Mouse (Mus musculus): Measurements from ENCODE around the gene Pla2g1b. TPM values are rescaled to one million over a fixed set of nuclear protein-coding genes. Genes with fewer than 3 reads are reported as not detected.
"Not testable (repeated sequence)": the region's sequence is repeated elsewhere in the genome, so short reads cannot be mapped to it uniquely, and the experiment has no call there.

The Pla2g1b gene
- polyA plus RNA-seq, 1 experiment, result not detected

- Histone ChIP-seq H3K36me3 (replicated peaks; ENCODE audit: low read length) (peaks cover 33% of the 10 kb centered on the region), H3K4me1 (peaks cover 89% of the 10 kb centered on the region), H3K9me3 (no peaks in the 10 kb centered on the region), H3K27me3 (replicated peaks) (no peaks in the 10 kb centered on the region), H3K4me3 (replicated peaks) (no peak overlapping the region)
- TF ChIP-seq FLI1 (IDR thresholded peaks at IDR 0.05; ENCODE audit: low read length) (no peak), GATA1 (IDR thresholded peaks at IDR 0.05; ENCODE audit: borderline replicate concordance, low read length) (no peak)
Measured at GRCm38 (mm10) chr5:115513246-115513645, 47.2 kb downstream of the Pla2g1b start.

- no peaks in the 10 kb centered on the region for H3K9me3 ChIP-seq
- peaks cover 84% of the 10 kb centered on the region for H3K4me1 ChIP-seq
- peaks cover 33% of the 10 kb centered on the region for H3K36me3 ChIP-seq (replicated peaks; ENCODE audit: low read length)
- H3K4me3 ChIP-seq (replicated peaks), result no peak overlapping the region
- TF ChIP-seq FLI1 (IDR thresholded peaks at IDR 0.05; ENCODE audit: low read length), result no peak
- TF ChIP-seq GATA1 (IDR thresholded peaks at IDR 0.05; ENCODE audit: borderline replicate concordance, low read length), result no peak
- H3K27me3 ChIP-seq (replicated peaks), result no peaks in the 10 kb centered on the region
Measured at GRCm38 (mm10) chr5:115513721-115514120, 47.7 kb downstream of the Pla2g1b start.

DNA sequence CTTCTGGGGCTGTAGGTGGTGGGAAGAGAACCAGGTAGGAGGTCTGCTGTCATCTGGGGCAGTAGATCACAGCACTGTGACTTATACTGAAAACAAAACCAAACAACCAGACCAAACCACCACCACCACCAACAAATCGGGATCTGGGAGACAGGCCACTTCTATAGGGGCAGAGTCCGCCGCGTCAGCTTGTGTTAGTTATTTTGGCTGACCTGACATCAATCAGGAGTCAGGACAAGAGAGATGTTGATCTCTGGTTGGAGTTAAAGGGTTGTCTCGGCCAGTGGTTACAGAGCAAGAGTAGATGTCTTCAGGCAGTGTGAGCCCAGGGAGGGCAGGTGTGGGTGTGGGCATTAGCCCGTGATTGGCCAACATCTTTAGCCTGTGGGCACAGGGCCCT is 48.3 kb downstream of the Pla2g1b start:
- Histone ChIP-seq H3K4me3 (replicated peaks) (no peak overlapping the region), H3K36me3 (replicated peaks; ENCODE audit: low read length) (peaks cover 38% of the 10 kb centered on the region), H3K4me1 (peaks cover 83% of the 10 kb centered on the region), H3K9me3 (no peaks in the 10 kb centered on the region), H3K27me3 (replicated peaks) (no peaks in the 10 kb centered on the region)
- TF ChIP-seq GATA1 (IDR thresholded peaks at IDR 0.05; ENCODE audit: borderline replicate concordance, low read length) (no peak), FLI1 (IDR thresholded peaks at IDR 0.05; ENCODE audit: low read length) (no peak)

DNA sequence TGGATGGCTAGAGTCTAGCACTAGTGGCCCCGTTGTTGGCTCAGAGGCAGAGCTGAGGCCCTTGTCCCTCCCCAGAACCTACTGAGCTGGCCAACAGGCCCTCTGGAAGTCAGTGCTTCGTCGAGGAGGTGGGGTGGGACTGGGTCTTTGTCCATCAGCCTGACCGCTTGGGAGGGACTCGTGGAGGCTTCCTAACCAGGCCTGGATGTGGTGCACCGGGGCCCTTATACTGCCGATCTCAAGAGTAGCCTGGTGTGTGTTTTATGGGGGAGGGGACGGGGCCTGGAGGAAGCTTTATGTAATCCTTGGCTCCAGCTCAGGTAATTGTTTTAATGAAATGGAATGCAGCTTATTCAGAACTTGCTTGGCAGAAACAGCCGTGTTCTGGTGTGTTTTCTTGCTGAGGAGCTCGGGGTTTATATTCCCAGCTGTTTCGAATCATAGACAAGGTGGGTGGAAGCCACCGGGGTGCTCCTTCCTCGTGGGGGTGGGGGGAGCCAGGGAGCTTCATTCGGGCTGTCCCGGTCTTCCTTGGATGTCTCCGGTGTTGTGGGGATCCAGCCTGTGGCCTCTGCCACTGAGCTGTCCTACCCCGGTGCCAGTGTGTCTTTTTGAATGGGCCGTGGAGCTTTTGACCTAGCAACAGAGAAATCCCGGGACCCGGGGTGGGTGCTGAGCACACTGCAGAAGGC is 49.0 kb downstream of the Pla2g1b start:
- TF ChIP-seq FLI1 (IDR thresholded peaks at IDR 0.05; ENCODE audit: low read length) (no peak), GATA1 (IDR thresholded peaks at IDR 0.05; ENCODE audit: borderline replicate concordance, low read length) (no peak)
- Histone ChIP-seq H3K36me3 (replicated peaks; ENCODE audit: low read length) (peaks cover 39% of the 10 kb centered on the region), H3K4me1 (peaks cover 81% of the 10 kb centered on the region)

GRCm38 (mm10) chr5:115516081-115516907 is 50.2 kb downstream of the Pla2g1b start:
- Histone ChIP-seq H3K9me3 (no peaks in the 10 kb centered on the region), H3K4me3 (replicated peaks) (peak overlapping the region; percentile 92), H3K36me3 (replicated peaks; ENCODE audit: low read length) (peaks cover 39% of the 10 kb centered on the region), H3K4me1 (peaks cover 82% of the 10 kb centered on the region), H3K27me3 (replicated peaks) (no peaks in the 10 kb centered on the region)
- TF ChIP-seq FLI1 (IDR thresholded peaks at IDR 0.05; ENCODE audit: low read length) (no peak), GATA1 (IDR thresholded peaks at IDR 0.05; ENCODE audit: borderline replicate concordance, low read length) (no peak)

More for the DNA sequence above, 49.0 kb downstream of the Pla2g1b start:
- Histone ChIP-seq H3K9me3 (no peaks in the 10 kb centered on the region), H3K27me3 (replicated peaks) (no peaks in the 10 kb centered on the region), H3K4me3 (replicated peaks) (no peak overlapping the region)

DNA sequence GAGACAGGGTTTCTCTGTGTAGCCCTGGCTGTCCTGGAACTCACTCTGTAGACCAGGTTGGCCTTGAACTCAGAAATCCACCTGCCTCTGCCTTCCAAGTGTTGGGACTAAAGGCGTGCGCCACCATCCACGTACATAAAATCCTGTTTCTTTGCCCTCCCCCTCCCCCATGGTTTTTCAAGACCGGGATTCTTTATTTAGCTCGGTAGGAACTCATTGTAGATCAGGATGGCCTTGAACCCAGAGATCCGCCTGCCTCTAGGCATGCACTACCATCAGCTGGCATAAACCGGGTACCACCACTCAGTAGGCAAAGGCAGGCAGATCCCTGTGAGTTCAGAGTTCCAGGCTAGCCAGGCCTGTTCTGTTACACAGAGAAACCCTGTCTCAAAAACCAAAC is 50.8 kb downstream of the Pla2g1b start:
- peak overlapping the region; percentile 72 for H3K4me3 ChIP-seq (replicated peaks)
- H3K4me1 ChIP-seq, result peaks cover 83% of the 10 kb centered on the region

DNA sequence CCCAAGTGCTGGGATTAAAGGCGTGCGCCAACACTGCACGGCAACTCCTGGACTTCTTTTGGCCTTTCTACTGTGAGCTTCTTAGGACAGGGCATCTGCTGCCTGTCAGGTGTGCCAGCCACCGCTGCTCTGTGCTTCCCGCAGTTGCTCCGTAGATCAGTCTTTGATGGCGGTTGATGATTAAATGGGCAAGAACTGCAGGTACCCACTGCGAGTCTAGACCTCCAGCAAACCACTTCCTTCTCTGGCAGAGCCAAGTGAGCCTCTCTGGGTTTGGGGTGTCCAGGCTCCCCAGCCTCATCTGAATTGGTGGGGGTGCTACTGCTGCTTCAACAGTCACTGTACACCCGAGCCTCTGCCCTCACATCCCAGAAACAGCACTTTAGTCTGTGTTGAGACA is 51.4 kb downstream of the Pla2g1b start:
- no peak for TF ChIP-seq GATA1 (IDR thresholded peaks at IDR 0.05; ENCODE audit: borderline replicate concordance, low read length)
- TF ChIP-seq FLI1 (IDR thresholded peaks at IDR 0.05; ENCODE audit: low read length), result no peak
- H3K4me1 ChIP-seq, result peaks cover 83% of the 10 kb centered on the region
- H3K36me3 ChIP-seq (replicated peaks; ENCODE audit: low read length), result peaks cover 29% of the 10 kb centered on the region
- H3K27me3 ChIP-seq (replicated peaks), result no peaks in the 10 kb centered on the region
- H3K4me3 ChIP-seq (replicated peaks), result peak overlapping the region; percentile 7
- H3K9me3 ChIP-seq, result no peaks in the 10 kb centered on the region

More for the DNA sequence above, 50.8 kb downstream of the Pla2g1b start:
- TF ChIP-seq FLI1 (IDR thresholded peaks at IDR 0.05; ENCODE audit: low read length), result no peak
- no peak for TF ChIP-seq GATA1 (IDR thresholded peaks at IDR 0.05; ENCODE audit: borderline replicate concordance, low read length)
- Histone ChIP-seq H3K9me3 (no peaks in the 10 kb centered on the region), H3K36me3 (replicated peaks; ENCODE audit: low read length) (peaks cover 34% of the 10 kb centered on the region), H3K27me3 (replicated peaks) (no peaks in the 10 kb centered on the region)

- H3K27me3 ChIP-seq (replicated peaks); H3K9me3 ChIP-seq; H3K4me3 ChIP-seq (replicated peaks): not testable (repeated sequence)
- Histone ChIP-seq H3K4me1 (peaks cover 85% of the 10 kb centered on the region), H3K36me3 (replicated peaks; ENCODE audit: low read length) (peaks cover 23% of the 10 kb centered on the region)
Measured at GRCm38 (mm10) chr5:115518214-115518613, 52.2 kb downstream of the Pla2g1b start.

DNA sequence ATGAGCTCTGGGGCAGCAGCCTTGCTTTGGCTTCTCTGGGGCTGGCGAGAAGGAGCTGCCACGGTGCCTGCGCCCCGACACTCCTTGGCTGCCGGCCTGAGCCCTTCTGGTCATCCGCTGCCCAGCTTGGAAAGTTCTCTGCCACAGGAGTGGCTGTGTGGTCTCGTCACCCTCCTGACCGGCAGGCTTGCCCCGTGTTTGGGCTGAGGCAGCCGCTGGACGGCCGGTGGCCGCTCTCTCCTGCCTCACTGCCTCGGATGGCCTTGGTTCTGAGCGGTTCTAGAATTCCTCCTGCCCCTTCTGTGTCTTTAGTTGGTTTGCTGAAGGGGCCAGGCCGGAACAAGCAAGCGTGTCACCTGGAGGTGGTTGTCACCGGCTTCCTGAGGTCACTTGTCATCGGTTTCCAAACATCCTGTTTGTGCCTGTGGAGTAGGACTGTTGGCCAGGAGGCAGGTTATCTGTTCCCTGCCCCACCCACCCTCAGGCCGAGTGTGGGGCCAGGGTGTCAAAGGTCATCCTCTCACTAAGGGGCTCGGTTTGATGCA is 54.3 kb downstream of the Pla2g1b start:
- peaks cover 30% of the 10 kb centered on the region for H3K36me3 ChIP-seq (replicated peaks; ENCODE audit: low read length)
- peak overlapping the region; percentile 80 for H3K4me3 ChIP-seq (replicated peaks)
- H3K9me3 ChIP-seq, result no peaks in the 10 kb centered on the region
- peaks cover 85% of the 10 kb centered on the region for H3K4me1 ChIP-seq
- TF ChIP-seq FLI1 (IDR thresholded peaks at IDR 0.05; ENCODE audit: low read length), result no peak
- TF ChIP-seq GATA1 (IDR thresholded peaks at IDR 0.05; ENCODE audit: borderline replicate concordance, low read length), result no peak
- no peaks in the 10 kb centered on the region for H3K27me3 ChIP-seq (replicated peaks)
